In genomic region chr7:119862167-119862566, GRCm38 (mm10) we compare ENCODE assay signal across 8 mouse cellular contexts. TPM values are rescaled to one million over a fixed set of nuclear protein-coding genes. Genes with fewer than 3 reads are reported as not detected.
DNase-seq lines count a peak whose midpoint lies in the region; ATAC-seq and TF ChIP-seq lines count a peak whose summit lies in the region.

No protein-coding gene starts in this region.

- H3K27me3 ChIP-seq in embryonic facial prominence, embryonic 12.5 days = no peaks in the 10 kb centered on the region
- no peaks in the 10 kb centered on the region for H3K27me3 ChIP-seq in intestine, embryonic 14.5 days (replicated peaks; ENCODE audit: control insufficient read depth, insufficient read depth, low read length)
- no peaks in the 10 kb centered on the region for H3K27me3 ChIP-seq in neural tube, embryonic 15.5 days (replicated peaks)

- H3K4me2 ChIP-seq in embryonic facial prominence, embryonic 12.5 days (replicated peaks) = no peak overlapping the region
- H3K4me2 ChIP-seq in intestine, embryonic 14.5 days (ENCODE audit: low read length) = no peak overlapping the region
- H3K4me2 ChIP-seq in neural tube, embryonic 15.5 days = no peak overlapping the region

- H3K4me3 ChIP-seq in layer of hippocampus, adult 2 months = no peak overlapping the region
- H3K4me3 ChIP-seq in embryonic facial prominence, embryonic 12.5 days = no peak overlapping the region
- H3K4me3 ChIP-seq in intestine, embryonic 14.5 days (ENCODE audit: low read depth, low read length) = no peak overlapping the region
- H3K4me3 ChIP-seq in neural tube, embryonic 15.5 days (replicated peaks) = no peak overlapping the region

- peak overlapping the region; percentile 69; the same call in 1 of the 2 replicates for H3K27ac ChIP-seq in layer of hippocampus, adult 2 months
- peak overlapping the region; percentile 86 for H3K27ac ChIP-seq in embryonic facial prominence, embryonic 12.5 days
- H3K27ac ChIP-seq in intestine, embryonic 14.5 days (ENCODE audit: low read depth) = peak overlapping the region; percentile 73; the same call in 1 of the 2 replicates
- H3K27ac ChIP-seq in neural tube, embryonic 15.5 days (replicated peaks) = peak overlapping the region; percentile 42; the same call in 1 of the 2 replicates

- no peak overlapping the region for H3K9ac ChIP-seq in embryonic facial prominence, embryonic 12.5 days
- no peak overlapping the region for H3K9ac ChIP-seq in intestine, embryonic 14.5 days (ENCODE audit: low read length)
- H3K9ac ChIP-seq in neural tube, embryonic 15.5 days (replicated peaks) = no peak overlapping the region

- H3K36me3 ChIP-seq in embryonic facial prominence, embryonic 12.5 days = peaks cover 18% of the 10 kb centered on the region
- peaks cover 25% of the 10 kb centered on the region for H3K36me3 ChIP-seq in intestine, embryonic 14.5 days (ENCODE audit: control insufficient read depth, insufficient read depth, low read length)
- peaks cover 14% of the 10 kb centered on the region for H3K36me3 ChIP-seq in neural tube, embryonic 15.5 days

- no peak for ATAC-seq in embryonic facial prominence, embryonic 12.5 days (ENCODE audit: insufficient number of reproducible peaks, insufficient read depth, low FRiP score, low TSS enrichment)
- no peak for ATAC-seq in intestine, embryonic 14.5 days (replicated peaks; ENCODE audit: low FRiP score, low TSS enrichment, low read depth)
- ATAC-seq in neural tube, embryonic 15.5 days (ENCODE audit: low FRiP score) = 0 out of 2 replicates have a peak, but pooled peaks have one; percentile 24
- ATAC-seq in CD4-positive, CD25-positive, alpha-beta regulatory T cell, adult 4 months = no peak

- 46% methylated on average over 1 of the region's 1 CpGs for WGBS in embryonic facial prominence, embryonic 12.5 days
- 57% methylated on average over 1 of the region's 1 CpGs for WGBS in intestine, embryonic 14.5 days
- 38% methylated on average over 1 of the region's 1 CpGs for WGBS in neural tube, embryonic 15.5 days

- no peak for TF ChIP-seq CTCF in layer of hippocampus, adult 2 months (conservative IDR thresholded peaks at IDR 0.05)

- H3K9me3 ChIP-seq in embryonic facial prominence, embryonic 12.5 days = no peaks in the 10 kb centered on the region
- no peaks in the 10 kb centered on the region for H3K9me3 ChIP-seq in intestine, embryonic 14.5 days (ENCODE audit: control insufficient read depth, low read length)
- H3K9me3 ChIP-seq in neural tube, embryonic 15.5 days (replicated peaks) = no peaks in the 10 kb centered on the region

- peaks cover 22% of the 10 kb centered on the region for H3K4me1 ChIP-seq in embryonic facial prominence, embryonic 12.5 days
- peaks cover 10% of the 10 kb centered on the region for H3K4me1 ChIP-seq in intestine, embryonic 14.5 days (replicated peaks; ENCODE audit: control insufficient read depth, insufficient read depth, low read length)
- H3K4me1 ChIP-seq in neural tube, embryonic 15.5 days = peaks cover 14% of the 10 kb centered on the region

- no peak for DNase-seq in layer of hippocampus, adult 2 months (ENCODE audit: low spot score in 2 of 2)
- no peak for DNase-seq in layer of hippocampus, adult 8-10 months (ENCODE audit: low spot score in 2 of 2)
- DNase-seq in intestine, embryonic 14.5 days (ENCODE audit: low spot score) = no peak
- DNase-seq in urinary bladder, postnatal 25 days (ENCODE audit: low spot score) = no peak
- no peak for DNase-seq in cerebellum, postnatal 36 days

RNA-seq across cellular contexts. Expression of gene Lyrm1, which starts 33.5 kb away (rescaled TPM):
- 10 to 100 TPM in 1 of 2 experiments, 1 to 10 TPM in 1; 9.8 to 10.8 TPM for total RNA-seq in layer of hippocampus, adult 2 months (2021)
- 10 to 100 TPM; 10.6 to 13.4 (median 10.9) TPM for total RNA-seq in layer of hippocampus, adult 8-10 months (2022)
- 11.0 and 11.5 TPM in 2 replicates for polyA plus RNA-seq in embryonic facial prominence, embryonic 12.5 days (2016; fragmentation: Nextera tagmentation; extraction: Ambion mirVana)
- 8.0 and 8.5 TPM in 2 replicates for polyA plus RNA-seq in intestine, embryonic 14.5 days (2014; fragmentation: Nextera tagmentation; extraction: Ambion mirVana)
- polyA plus RNA-seq in neural tube, embryonic 15.5 days (2015; fragmentation: Nextera tagmentation; extraction: Ambion mirVana) = 16.7 and 17.9 TPM in 2 replicates
- polyA plus RNA-seq in CD4-positive, CD25-positive, alpha-beta regulatory T cell, adult 4 months (2017; shearing (Covaris generic)) = 10 to 100 TPM; 17.3 to 25.6 TPM

RNA-seq across cellular contexts. Expression of gene Dcun1d3, which starts 33.9 kb away (rescaled TPM):
- total RNA-seq in layer of hippocampus, adult 2 months (2021) = 10 to 100 TPM; 22.3 TPM
- total RNA-seq in layer of hippocampus, adult 8-10 months (2022) = 10 to 100 TPM; 19.6 to 42.2 (median 25.1) TPM
- polyA plus RNA-seq in embryonic facial prominence, embryonic 12.5 days (2016; fragmentation: Nextera tagmentation; extraction: Ambion mirVana) = 12.5 and 13.4 TPM in 2 replicates
- polyA plus RNA-seq in intestine, embryonic 14.5 days (2014; fragmentation: Nextera tagmentation; extraction: Ambion mirVana) = 5.7 and 6.2 TPM in 2 replicates
- polyA plus RNA-seq in neural tube, embryonic 15.5 days (2015; fragmentation: Nextera tagmentation; extraction: Ambion mirVana) = 15.8 and 18.1 TPM in 2 replicates
- 10 to 100 TPM in 1 of 2 experiments, 1 to 10 TPM in 1; 7.0 to 13.8 TPM for polyA plus RNA-seq in CD4-positive, CD25-positive, alpha-beta regulatory T cell, adult 4 months (2017; shearing (Covaris generic))
